Mouse (Mus musculus) heart, postnatal 0 days (tissue): Measurements from ENCODE around the gene Pth.

Source experiments
- CTCF ChIP-seq: IDR thresholded peaks from 2 replicates; pipeline ENCODE4 v1.5.1; 2016; ENCODE audit warnings: antibody characterized with exemption, control low read depth, low read depth
- EP300 ChIP-seq: IDR thresholded peaks from 2 replicates; pipeline ENCODE4 v1.6.1; 2016; ENCODE audit warnings: antibody characterized with exemption, low read depth

DNA sequence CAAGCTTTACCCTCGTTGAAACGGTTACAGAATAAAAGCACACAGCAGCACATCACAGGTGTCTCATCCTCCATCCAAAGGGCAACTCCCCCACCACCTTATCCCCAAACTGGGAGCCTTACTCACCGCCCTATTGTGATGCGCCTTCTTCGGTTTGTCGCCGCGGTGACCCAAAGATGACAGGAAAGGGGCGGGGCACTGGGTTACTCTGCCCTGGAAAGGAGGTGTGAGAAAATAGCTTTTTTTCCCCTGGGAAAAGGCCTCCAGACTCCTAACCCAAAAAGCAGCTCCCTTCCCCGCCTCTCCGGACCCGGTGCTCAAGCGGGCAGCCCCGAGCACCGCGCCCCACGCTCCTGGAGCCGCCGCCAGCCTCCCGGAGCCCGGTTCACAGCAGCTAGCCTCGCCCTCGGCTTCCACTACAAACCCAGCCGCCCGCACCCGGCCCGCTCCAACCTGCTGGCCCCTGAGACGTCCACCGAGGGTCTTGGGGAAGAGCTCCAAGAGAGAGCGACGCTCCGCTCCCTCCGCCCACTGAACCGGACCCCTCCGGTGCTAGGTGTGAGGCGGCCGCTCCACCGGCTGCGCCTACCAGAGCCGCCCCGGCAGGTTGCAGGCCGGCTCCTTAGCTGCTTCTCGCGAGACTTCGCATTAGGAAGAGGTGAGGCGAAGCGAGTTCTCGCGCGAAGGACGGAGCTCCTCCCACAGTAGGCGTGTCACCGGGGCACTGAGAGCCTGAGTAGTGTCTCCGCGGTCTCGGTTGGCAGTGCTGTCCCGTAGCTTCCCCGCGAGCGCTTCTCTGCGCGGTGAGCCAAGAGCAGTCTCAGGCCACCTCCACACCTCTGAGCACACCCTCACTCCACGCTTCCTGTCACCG is 19.4 kb downstream of the Pth start, which contains the start of gene Btbd10:
- TF ChIP-seq CTCF (no peak), EP300 (peak; percentile 93)
